Mouse (Mus musculus): ENCODE results near the gene Cdkn1c. TPM values are rescaled to one million over a fixed set of nuclear protein-coding genes. Genes with fewer than 3 reads are reported as not detected.

Cdkn1c gene
- total and polyA plus RNA-seq, 2 experiments: 2.2 to 2.4 TPM

GRCm38 (mm10) chr7:143469946-143470345 is 9.1 kb upstream of the Cdkn1c start:
- H3K27me3 ChIP-seq (ENCODE audit: control insufficient read depth, insufficient read depth, low read length): 0 out of 2 replicates have a peak, but pooled peaks cover under 1% of the 10 kb centered on the region
- no peak overlapping the region for H3K27ac ChIP-seq (replicated peaks; ENCODE audit: insufficient read depth, low read depth, low read length)
- 19% methylated on average over 8 of the region's 8 CpGs for WGBS
- peaks cover 11% of the 10 kb centered on the region for H3K4me1 ChIP-seq (ENCODE audit: control insufficient read depth, insufficient read depth, low read length)
- no peak overlapping the region for H3K4me3 ChIP-seq (ENCODE audit: insufficient read depth, low read depth, low read length)
- no peaks in the 10 kb centered on the region for H3K79me2 ChIP-seq (ENCODE audit: control insufficient read depth, insufficient read depth, low read length)
- no peaks in the 10 kb centered on the region for H3K36me3 ChIP-seq (ENCODE audit: control insufficient read depth, insufficient read depth, low read length)
- H3K9ac ChIP-seq (ENCODE audit: low read depth, low read length): no peak overlapping the region
- TF ChIP-seq POLR2A (IDR thresholded peaks at IDR 0.05; ENCODE audit: extremely low read depth, insufficient read depth, low read length) (no peak), CTCF (IDR thresholded peaks at IDR 0.05; ENCODE audit: low read depth, low read length) (peak; percentile 92)
- DNase-seq (ENCODE audit: extremely low read depth, low read depth, low spot score): peak; percentile 29

- WGBS: 63% methylated on average over 6 of the region's 6 CpGs
Observed at GRCm38 (mm10) chr7:143467714-143468113, 6.9 kb upstream of the Cdkn1c start.

GRCm38 (mm10) chr7:143466099-143466677 is 5.3 kb upstream of the Cdkn1c start:
- Histone ChIP-seq H3K79me2 (ENCODE audit: control insufficient read depth, insufficient read depth, low read length) (no peaks in the 10 kb centered on the region), H3K36me3 (ENCODE audit: control insufficient read depth, insufficient read depth, low read length) (no peaks in the 10 kb centered on the region), H3K4me3 (ENCODE audit: insufficient read depth, low read depth, low read length) (no peak overlapping the region), H3K9ac (ENCODE audit: low read depth, low read length) (no peak overlapping the region), H3K4me1 (ENCODE audit: control insufficient read depth, insufficient read depth, low read length) (no peaks in the 10 kb centered on the region), H3K27ac (replicated peaks; ENCODE audit: insufficient read depth, low read depth, low read length) (no peak overlapping the region), H3K27me3 (ENCODE audit: control insufficient read depth, insufficient read depth, low read length) (0 out of 2 replicates have a peak, but pooled peaks cover 5% of the 10 kb centered on the region)
- TF ChIP-seq POLR2A (IDR thresholded peaks at IDR 0.05; ENCODE audit: extremely low read depth, insufficient read depth, low read length): no peak
- peak; percentile 95 for TF ChIP-seq CTCF (IDR thresholded peaks at IDR 0.05; ENCODE audit: low read depth, low read length)
- WGBS: 34% methylated on average over 14 of the region's 14 CpGs
- DNase-seq (ENCODE audit: extremely low read depth, low read depth, low spot score): no peak

More at GRCm38 (mm10) chr7:143467714-143468113, 6.9 kb upstream of the Cdkn1c start:
- TF ChIP-seq POLR2A (IDR thresholded peaks at IDR 0.05; ENCODE audit: extremely low read depth, insufficient read depth, low read length): no peak
- TF ChIP-seq CTCF (IDR thresholded peaks at IDR 0.05; ENCODE audit: low read depth, low read length): no peak
- Histone ChIP-seq H3K27me3 (ENCODE audit: control insufficient read depth, insufficient read depth, low read length) (0 out of 2 replicates have a peak, but pooled peaks cover 5% of the 10 kb centered on the region), H3K4me3 (ENCODE audit: insufficient read depth, low read depth, low read length) (no peak overlapping the region), H3K36me3 (ENCODE audit: control insufficient read depth, insufficient read depth, low read length) (no peaks in the 10 kb centered on the region), H3K79me2 (ENCODE audit: control insufficient read depth, insufficient read depth, low read length) (no peaks in the 10 kb centered on the region), H3K27ac (replicated peaks; ENCODE audit: insufficient read depth, low read depth, low read length) (no peak overlapping the region), H3K4me1 (ENCODE audit: control insufficient read depth, insufficient read depth, low read length) (no peaks in the 10 kb centered on the region), H3K9ac (ENCODE audit: low read depth, low read length) (no peak overlapping the region)
- DNase-seq (ENCODE audit: extremely low read depth, low read depth, low spot score): no peak

- DNase-seq (ENCODE audit: extremely low read depth, low read depth, low spot score): no peak
- peak overlapping the region; percentile 25; the same call in 1 of the 2 replicates for H3K9ac ChIP-seq (ENCODE audit: low read depth, low read length)
- 20% methylated on average over 52 of the region's 56 CpGs for WGBS
- no peaks in the 10 kb centered on the region for H3K79me2 ChIP-seq (ENCODE audit: control insufficient read depth, insufficient read depth, low read length)
- H3K36me3 ChIP-seq (ENCODE audit: control insufficient read depth, insufficient read depth, low read length): no peaks in the 10 kb centered on the region
- peaks cover 12% of the 10 kb centered on the region for H3K27me3 ChIP-seq (ENCODE audit: control insufficient read depth, insufficient read depth, low read length)
- peak overlapping the region; percentile 42; the same call in 1 of the 2 replicates for H3K4me3 ChIP-seq (ENCODE audit: insufficient read depth, low read depth, low read length)
- no peak overlapping the region for H3K27ac ChIP-seq (replicated peaks; ENCODE audit: insufficient read depth, low read depth, low read length)
- TF ChIP-seq CTCF (IDR thresholded peaks at IDR 0.05; ENCODE audit: low read depth, low read length) (no peak), POLR2A (IDR thresholded peaks at IDR 0.05; ENCODE audit: extremely low read depth, insufficient read depth, low read length) (no peak)
- H3K4me1 ChIP-seq (ENCODE audit: control insufficient read depth, insufficient read depth, low read length): no peaks in the 10 kb centered on the region; the same call in 1 of the 2 replicates
Observed at GRCm38 (mm10) chr7:143464811-143465560, 4.1 kb upstream of the Cdkn1c start.

GRCm38 (mm10) chr7:143463865-143464415 is 3.1 kb upstream of the Cdkn1c start:
- H3K27ac ChIP-seq (replicated peaks; ENCODE audit: insufficient read depth, low read depth, low read length): no peak overlapping the region
- no peak overlapping the region for H3K4me3 ChIP-seq (ENCODE audit: insufficient read depth, low read depth, low read length)
- DNase-seq (ENCODE audit: extremely low read depth, low read depth, low spot score): peak; percentile 33
- H3K9ac ChIP-seq (ENCODE audit: low read depth, low read length): no peak overlapping the region
- H3K79me2 ChIP-seq (ENCODE audit: control insufficient read depth, insufficient read depth, low read length): no peaks in the 10 kb centered on the region
- H3K4me1 ChIP-seq (ENCODE audit: control insufficient read depth, insufficient read depth, low read length): no peaks in the 10 kb centered on the region; the same call in 1 of the 2 replicates
- whole genome bisulfite sequencing: 28% methylated on average over 11 of the region's 11 CpGs
- no peaks in the 10 kb centered on the region for H3K36me3 ChIP-seq (ENCODE audit: control insufficient read depth, insufficient read depth, low read length)
- peak; percentile 92 for TF ChIP-seq CTCF (IDR thresholded peaks at IDR 0.05; ENCODE audit: low read depth, low read length)
- no peak for TF ChIP-seq POLR2A (IDR thresholded peaks at IDR 0.05; ENCODE audit: extremely low read depth, insufficient read depth, low read length)
- peaks cover 22% of the 10 kb centered on the region for H3K27me3 ChIP-seq (ENCODE audit: control insufficient read depth, insufficient read depth, low read length)
